Mouse (Mus musculus) lung, adult 2 months (tissue): Measurements from ENCODE around the gene Rtbdn.

Source experiments
- CTCF ChIP-seq: fragments of 200-500 bp; IDR thresholded peaks from 2 replicates; pipeline ENCODE4 v1.5.1; 2011; ENCODE audit warnings: mild to moderate bottlenecking, low read length, control low read depth; ENCODE audit not compliant: insufficient read depth
- POLR2A ChIP-seq: fragments of 200-500 bp; IDR thresholded peaks from 2 replicates; pipeline ENCODE4 v1.6.1; 2011; ENCODE audit warnings: low read depth, mild to moderate bottlenecking, control low read depth, low read length, borderline replicate concordance; ENCODE audit errors: extremely low read depth

DNA sequence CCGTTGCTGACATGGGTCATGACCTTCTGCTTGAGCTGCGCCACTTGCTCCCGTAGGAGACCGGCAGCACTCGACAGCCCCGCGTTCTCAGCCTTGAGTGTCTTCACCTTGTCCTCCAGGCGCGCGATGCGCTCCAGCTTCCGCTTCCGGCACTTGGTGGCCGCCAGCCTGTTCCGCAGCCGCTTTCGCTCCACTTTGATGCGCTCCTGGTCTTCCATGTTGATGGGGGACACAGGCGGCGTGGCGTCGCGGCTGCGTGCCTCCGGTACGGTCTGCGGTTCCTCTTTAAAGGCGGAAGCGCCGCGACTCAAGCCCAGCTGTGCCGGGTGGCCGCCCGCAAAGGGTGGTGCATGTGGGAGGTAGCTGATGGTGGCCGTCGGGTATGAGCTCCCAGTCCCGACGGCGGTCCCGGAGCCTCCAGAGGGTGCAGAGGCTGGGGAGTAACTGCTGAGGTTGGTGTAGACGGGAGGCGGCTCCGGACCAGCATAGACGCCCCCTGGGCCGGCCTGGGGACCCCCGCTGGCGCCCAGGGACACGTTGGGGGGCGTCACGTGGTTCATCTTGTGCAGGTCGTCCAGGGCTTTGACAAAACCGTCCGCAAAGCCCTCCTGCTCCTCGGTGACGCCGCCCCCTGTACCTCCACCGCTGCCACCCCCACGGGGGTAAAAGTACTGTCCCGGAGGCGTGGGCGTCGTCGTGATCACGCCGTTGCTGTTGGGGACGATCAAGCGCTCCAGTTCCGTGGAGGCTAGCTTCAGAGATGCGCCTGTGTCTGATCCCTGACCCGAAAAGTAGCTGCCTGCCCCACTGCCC, 30.9 kb downstream of the Rtbdn start:
- TF ChIP-seq CTCF (no peak), POLR2A (peak; percentile 65; the same call in 1 of the 2 replicates)
